Mouse (Mus musculus) spleen, postnatal 4 days (tissue): Measurements from ENCODE around the gene Neurl4.

Source experiments
- DNase-seq, 2 experiments: peaks; one replicate each; pipeline ENCODE4 v3.0.0; 2022; ENCODE audit warnings: low spot score in 2 of 2

Gene Neurl4

DNA sequence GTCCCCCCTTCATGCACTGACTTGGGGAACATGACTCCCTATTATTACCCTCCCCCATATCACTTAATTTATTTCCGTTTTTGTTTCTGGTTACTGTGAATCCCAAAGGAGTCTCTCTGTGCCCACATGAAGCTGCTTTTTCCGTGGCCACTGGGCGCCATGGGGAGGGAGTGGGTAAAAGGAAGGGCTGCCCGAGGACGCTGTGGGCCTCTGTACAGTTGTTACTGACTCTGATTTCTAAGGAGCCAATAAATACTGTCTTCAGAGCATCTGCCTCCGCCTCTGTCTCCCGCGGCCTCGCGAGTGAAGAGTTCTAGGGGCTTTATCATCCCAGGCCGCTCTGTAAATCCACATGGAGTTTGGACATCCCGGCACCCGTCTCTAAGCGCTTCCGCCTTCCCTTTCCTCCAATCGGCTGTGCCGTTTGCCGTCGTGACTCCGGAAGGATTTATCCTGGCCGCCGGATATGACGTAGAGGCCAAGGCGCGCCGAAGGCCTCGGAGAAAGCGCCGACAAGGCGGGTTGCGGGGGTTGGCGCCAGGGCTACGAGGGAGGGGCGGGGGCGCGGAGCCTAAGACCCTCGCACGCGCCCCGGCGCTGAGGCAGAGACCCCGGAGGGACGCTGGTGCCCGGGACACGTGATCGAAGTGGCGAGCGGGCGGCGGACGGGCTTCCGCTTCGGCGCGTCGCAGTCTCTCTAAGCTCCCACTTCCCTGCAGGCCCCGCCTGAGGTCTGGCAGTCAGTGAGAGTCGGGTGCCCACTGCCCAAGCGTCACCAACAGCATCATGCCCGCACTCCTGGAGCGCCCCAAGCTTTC lies 12.9 kb downstream of the Neurl4 start, which contains the start of gene Gps2:
Gps2 (plus strand) TSS at position 335 of the 818 bp plus-strand sequence.
- peak; percentile 90 to 94 for DNase-seq

DNA sequence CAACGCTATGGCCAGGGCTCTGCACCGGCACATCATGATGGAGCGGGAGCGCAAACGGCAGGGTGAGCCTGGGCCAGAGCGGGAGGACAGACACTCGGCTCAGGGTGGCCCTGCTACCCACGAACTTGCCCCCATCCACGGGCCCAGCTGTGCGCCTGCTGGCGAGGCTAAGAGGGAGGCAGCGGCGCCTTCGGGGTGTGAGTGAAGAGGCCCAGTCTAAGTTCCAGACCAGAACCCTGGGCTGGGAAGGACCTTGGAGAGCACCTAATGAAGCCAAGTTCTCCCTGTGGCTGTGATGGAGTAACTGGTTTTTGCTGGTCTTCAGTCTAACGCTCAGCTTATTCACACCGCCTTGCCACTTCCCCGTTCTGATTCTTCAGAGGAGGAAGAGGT lies 13.5 kb downstream of the Neurl4 start:
- DNase-seq = peak in 1 of 2 experiments; percentile 45

DNA sequence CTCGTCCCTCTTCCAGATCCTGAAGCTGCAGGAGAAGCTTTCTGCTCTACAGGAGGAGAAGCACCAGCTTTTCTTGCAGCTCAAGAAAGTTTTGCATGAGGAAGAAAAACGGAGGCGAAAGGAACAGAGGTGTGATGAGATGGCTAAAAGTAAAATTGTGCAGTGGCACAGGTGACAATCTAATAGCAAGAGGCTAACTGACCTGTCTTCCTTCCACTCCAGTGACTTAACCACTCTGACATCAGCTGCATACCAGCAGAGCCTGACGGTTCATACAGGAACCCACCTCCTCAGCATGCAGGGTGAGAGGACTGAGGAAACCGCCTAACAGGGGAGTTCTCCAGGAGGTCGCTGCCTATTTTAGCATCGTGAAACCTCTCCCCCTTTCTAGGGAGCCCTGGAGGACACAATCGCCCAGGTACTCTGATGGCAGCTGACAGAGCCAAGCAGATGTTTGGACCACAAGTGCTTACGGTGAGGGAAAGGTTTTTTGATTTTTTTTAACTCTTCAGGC lies 14.1 kb downstream of the Neurl4 start:
- DNase-seq = peak in 1 of 2 experiments; percentile 61

DNA sequence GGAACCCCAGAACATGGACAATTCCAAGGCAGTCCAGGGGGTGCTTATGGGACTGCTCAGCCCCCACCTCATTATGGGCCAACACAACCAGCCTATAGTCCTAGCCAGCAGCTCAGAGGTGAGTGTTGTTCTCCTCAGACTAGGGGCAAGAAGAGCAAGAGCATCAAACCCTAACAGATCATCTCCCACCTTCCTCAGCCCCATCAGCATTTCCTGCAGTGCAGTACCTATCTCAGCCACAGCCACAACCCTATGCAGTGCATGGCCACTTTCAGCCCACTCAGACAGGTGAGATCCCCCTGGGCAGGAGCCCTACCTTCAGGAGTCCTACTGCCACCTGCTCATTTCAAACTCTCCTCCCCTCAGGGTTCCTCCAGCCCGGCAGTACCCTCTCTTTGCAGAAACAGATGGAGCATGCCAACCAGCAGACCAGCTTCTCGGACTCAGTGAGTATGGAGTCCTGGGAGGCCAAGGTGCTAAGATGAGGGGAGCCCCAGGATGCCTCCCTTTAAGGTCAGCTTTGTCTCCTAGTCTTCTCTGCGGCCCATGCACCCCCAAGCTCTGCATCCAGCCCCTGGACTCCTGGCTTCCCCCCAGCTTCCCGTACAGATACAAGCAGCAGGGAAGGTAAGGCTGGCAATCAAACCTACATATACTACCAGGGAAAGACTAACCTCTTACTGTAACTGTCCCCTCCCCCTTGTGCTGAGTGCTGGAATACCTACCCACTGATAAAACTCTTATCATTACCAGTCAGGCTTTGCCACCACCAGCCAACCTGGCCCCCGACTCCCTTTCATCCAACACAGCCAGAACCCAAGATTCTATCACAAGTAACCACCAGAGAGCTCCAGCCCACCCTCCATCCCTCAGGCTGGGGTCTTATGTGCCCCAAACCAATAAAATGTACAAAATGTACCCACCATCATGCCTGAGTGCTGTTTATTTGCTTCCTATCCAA lies 15.1 kb downstream of the Neurl4 start:
- DNase-seq = peak; percentile 73 to 75

DNA sequence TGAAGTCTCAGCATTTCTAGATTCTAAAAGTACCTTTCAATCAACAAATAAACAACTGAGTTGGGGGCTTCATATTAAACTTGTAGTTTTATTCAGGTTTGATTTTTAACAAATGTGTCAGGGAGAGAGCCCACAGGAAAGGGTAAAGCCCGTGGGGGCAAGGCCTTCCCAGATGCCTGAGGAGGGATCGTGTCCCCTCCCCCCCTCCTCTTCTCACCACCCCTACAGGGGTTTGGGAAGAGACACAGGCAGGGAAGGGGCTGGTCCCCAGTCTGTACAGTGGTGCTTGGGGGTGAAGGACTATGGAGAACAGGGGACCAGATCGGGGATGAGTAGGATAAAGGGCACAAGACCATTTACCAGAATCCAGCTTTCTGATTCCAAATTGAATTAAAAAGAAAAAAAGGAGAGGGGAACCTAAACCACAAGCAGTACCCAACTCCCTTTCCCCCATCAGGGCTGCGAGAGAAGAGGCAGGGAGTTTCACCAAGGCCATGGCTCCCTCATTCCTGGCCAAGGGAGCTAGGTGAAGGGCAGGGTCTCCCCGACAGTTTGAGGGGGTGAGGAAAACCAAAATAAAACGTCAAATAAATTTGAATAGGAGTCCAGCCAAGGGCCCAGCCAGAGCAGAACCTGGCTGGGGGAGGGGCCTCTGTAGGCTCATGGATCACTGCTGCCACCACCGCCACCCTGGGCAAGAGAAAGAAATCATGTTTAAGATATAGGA lies 15.9 kb downstream of the Neurl4 start:
- peak; percentile 33 to 64 for DNase-seq

DNA sequence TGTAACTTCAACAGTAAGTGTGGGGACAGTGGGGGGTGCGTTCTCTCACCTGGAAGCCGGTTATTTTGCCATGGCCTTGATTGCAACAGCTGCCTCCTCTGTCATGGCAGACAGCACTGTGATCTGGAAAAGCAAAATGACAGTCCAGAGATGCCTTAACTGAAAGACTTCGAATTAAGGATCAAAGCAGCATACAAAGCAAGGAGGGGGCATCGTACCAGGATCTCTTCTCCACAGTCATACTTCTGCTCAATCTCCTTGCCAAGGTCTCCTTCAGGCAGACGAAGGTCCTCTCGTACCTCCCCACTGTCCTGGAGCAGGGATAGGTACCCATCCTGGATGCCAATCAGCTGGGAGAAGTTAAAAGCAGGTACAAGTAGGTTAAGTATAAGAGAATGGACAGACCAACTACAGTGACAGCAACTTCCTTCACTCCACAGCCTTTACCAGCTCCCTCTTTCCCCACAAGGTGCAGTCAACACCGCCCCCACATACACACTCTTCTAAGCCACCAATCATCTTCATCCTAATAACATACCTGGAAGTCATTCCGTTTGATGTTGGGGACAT lies 16.6 kb downstream of the Neurl4 start:
- peak in 1 of 2 experiments; percentile 53 for DNase-seq

DNA sequence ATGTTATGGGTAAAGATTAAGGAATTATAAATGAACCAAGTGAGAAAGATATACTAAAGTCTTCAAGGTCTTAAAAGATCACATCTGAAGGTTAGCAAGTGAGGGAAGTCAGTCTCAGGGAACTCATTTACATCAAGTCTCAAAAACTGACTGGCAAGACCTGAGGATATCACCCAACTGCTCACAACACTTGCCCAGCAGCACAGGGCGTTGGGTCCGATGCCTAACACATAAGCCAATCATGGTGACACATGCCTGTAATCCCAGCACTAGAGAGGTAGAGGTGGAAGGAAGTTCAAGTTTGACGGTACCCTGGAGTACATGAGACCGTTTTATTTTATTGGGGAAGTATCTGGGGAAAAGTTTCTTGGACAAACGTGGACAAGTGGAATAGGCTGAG lies 17.2 kb downstream of the Neurl4 start:
- DNase-seq = no peak

DNA sequence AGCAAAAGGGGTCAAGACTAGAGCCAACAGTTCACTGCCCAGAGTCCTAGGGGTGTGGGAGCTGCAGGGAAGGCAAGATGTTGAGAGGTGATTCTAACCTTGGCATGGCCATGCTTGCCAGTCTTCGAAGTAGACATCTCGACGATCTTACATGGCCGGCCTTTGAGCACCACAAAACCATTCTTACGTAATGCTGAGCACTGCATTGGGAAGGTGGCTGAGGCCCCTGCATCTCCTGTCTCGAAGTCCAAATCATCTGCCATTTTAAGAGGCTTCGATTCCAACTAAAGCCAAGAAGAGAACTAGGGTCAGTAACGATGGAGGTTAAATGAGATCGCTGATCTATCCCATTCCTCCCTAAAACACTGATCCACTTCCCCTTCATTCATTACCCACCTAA lies 18.2 kb downstream of the Neurl4 start:
- DNase-seq = peak in 1 of 2 experiments; percentile 18

DNA sequence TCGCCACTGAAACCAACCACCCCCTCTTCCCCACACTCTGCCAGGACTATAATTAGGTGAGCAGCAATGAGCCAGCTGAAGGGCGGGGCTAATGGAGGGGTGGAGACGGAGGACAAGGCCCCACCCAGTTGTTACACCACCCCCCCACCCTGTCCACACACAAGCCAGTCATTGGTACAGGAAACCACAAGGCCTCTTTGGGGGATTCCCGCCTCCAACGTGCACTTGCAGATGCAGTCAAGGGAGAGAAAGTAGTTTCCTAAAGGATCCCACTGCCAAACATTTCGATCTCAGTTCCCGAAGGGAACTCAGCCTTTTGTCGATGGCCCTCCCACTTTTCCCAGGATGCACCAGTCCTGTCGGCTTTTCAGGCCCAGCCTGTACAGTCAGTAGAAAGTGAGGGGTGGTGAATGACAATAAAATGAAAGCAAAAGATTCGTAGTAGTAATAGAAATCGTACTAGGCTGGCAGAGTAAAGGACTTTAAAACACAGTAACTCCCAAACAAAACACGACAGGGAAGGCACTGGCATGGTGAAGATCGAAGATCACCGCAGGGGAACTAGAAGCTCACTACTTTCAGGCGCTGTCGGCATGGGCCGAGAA lies 18.9 kb downstream of the Neurl4 start:
- peak; percentile 91 for DNase-seq

DNA sequence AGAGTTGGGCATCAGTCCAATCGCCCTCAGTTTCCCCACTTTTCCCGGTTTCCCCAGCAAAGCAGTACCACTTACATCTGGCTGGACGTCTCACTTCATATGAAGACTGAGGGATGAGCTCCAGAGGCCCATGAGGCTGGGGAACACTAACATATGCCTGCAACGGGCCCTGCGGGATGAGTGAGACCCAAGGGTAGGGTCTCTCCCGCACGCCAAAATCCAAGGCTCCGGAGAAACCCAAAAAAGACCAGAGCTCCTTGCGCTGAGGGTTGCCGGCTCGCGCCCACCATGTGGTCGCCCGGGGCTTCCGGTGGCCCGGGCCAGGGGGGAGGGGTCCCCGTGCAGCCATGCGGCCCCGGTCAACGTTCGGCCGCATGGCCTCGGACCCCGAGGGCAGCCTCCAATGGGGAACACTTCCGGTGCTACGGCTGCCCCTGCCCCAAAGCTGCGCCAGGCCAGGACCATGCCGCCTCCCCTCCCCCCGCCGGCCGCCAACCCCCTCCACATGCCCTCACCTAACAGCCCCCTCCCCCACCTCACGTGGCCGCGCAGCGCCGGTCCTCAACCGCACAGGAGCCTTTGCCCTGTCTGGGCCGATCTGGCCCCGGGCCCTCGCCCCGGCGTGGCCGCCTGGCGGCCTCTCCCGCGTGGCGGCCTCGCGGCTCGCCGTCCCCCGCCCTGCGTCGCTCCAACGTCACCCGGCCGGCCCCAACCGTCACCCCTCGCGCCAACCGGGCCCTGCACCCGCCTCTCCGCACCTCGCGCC lies 19.6 kb downstream of the Neurl4 start:
- DNase-seq = peak in 1 of 2 experiments; percentile 36

DNA sequence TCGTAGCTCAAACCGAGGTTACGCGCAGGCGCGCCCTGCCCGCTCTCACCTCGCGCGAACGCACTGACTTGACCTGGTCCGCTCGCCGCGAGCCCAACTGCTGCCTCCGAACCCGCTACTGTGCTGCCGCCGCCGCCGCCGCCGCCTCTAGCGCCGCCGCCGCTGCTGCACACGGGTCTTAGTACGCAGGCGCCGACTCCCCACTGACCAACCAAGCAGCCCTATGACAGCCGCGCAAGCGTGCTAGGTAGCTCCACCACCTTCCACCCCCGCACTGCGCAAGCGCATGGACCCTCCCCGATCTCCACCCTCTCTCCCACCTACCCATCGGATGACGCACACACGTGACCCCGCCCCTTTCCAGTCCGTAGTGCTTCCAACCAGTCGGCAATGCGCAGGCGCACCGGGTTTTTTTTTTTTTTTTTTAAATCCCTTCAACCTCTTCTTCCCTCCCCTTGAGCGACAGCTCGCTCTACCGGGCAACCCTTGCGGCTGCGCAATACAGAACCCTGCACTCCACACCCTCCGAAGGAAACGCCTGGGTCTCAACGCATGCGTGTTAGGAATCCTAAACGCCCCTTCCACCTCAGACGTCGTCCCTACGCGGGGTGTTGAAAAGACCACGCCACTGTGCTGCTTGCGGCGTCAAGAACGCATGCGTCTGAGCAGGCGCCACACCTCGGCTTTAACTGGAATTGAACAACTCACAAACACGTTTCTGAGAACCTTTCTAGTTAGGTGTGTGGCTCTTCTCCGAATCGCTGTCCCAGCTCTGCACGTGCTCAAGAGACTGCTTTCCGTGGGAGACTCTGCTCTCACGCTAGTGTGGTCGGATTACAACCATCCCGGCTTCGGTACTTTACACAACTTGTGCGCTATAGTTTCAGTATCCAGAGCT lies 20.5 kb downstream of the Neurl4 start, which contains the start of gene Eif5a:
Eif5a (minus strand) TSS at position 845 of the 898 bp plus-strand sequence.
- DNase-seq = peak; percentile 100

DNA sequence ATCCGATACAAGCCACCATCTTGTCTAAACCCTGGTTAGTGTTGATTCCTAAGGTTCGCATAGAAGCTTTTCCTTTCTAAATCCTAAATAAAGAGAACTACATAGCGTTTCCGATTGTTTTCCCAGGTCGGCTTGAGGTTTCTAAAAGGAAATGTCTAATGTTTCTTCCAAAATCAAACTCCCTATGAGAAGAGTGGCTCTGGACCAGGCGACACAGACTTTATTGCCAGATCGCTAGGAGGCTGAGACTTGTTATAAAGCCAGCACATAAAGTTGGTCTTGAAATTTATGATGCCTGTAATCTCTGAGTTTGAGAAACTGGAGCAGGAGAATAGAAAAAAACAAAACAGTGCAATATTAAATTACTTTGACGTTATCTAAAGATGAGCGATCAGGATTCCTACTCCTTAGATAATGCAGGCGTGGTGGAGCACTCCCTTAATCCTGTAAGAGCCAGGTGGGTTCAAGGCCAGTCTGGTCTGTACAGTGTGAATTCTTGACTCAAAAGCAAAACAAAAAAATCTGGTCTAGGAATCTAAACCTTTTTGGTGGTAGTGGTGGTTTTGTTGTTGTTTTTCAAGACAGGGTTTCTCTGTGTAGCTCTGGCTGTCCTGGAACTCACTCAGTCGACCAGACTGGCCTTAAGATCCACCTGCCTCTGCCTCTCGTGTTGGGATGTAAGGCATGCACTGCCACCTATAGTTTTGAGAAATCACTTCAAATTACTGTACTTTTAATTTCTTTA lies 21.3 kb downstream of the Neurl4 start:
- DNase-seq = peak in 1 of 2 experiments; percentile 14

DNA sequence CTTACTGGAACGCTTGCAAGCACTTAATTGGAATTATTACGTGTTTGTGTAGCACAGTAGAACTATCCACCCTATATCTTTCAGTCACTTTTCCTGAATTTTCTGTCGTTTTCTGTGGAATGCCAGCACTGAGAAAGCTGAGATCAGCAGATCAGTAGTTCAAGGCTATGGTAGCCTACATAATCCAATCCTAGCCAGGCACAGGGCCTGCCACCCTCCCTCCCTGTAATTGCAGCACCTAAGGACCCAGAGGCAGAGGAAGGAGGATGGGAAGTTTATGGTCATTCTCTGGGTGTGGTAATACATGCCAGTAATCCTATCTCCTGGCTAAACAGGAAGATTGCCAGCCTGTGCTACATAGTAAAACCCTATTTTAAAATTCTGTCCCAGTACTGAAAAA lies 21.9 kb downstream of the Neurl4 start:
- peak in 1 of 2 experiments; percentile 13 for DNase-seq

DNA sequence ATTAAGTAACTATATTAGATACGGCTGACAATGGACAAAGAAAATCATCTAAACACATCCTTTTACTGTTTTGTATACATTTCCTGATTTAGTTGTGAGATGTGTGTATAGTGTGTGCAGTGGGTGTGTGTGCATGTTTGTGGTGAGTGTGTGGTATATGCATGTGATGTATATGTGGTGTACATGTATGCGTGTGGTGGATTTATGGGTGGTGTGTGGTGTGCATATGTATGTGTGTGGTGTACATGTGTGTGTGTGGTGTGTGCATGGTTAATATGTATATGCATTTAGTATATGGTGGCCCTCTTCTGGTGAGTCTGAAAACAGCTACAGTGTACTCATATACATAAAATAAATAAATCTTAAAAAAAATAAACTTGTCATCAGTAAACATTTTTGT lies 26.6 kb downstream of the Neurl4 start:
- DNase-seq = no peak

DNA sequence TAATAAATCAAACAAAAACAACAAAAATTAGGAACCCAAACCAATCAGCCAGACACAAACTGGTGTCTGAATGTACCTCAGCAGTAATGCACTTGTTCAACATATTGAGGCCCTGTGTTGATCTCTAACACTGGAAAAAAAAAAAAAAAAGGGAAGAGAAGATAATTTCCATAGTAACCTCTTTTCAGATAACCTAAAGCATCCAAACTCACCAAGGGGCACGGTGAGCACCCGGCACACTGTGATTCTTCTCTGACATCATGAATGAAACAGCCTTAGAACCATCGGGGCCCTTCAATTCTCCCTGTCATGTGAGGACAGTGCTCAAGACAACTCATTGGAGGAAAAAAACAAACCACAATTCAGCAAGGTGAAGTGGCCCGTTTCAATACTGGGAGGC lies 28.8 kb downstream of the Neurl4 start:
- DNase-seq = no peak

DNA sequence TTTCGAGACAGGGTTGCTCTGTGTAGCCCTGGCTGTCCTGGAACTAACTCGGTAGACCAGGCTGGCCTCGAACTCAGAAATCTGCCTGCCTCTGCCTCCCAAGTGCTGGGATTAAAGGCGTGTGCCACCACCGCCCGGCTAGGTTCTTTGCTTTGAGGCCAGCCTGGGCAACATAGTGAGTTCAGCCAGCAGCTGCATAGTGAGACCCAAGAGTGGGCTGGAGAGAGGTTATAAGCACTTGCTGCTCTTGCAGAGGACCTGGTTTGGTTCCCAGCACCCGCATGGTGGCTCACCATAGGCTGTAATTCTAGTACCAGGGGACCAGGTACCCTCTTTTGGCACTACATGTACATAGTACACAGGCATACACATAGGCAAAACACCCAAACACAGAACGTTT lies 29.3 kb downstream of the Neurl4 start:
- DNase-seq = peak in 1 of 2 experiments; percentile 59

DNA sequence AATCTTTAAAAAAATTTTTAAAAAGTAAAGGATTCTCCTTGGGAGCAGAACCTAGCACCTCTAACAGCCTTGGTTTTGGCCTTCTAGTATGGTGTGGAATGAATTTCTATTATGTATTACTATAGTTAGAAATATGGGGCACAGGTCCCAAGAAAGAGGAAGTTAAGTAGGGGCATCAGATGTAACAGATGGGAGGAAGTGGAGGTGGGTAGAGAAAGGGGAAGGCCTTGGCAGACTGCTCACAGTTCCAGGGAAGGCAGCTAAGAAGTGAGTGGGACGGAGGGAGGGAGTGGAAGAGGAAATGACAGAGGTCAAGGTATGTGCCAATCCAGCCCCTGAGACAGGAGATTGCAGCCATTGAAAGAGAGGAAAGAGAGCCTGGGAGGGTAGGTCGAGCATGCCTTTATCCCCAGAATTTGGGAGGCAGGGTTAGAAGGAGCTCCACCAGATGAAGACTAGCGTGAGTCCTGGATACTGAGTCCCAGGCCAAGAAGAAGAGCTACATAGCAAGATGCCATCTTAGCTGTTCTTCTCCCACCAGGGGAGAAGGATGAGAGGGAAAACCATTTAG lies 30.2 kb downstream of the Neurl4 start:
- DNase-seq = peak; percentile 28 to 64

DNA sequence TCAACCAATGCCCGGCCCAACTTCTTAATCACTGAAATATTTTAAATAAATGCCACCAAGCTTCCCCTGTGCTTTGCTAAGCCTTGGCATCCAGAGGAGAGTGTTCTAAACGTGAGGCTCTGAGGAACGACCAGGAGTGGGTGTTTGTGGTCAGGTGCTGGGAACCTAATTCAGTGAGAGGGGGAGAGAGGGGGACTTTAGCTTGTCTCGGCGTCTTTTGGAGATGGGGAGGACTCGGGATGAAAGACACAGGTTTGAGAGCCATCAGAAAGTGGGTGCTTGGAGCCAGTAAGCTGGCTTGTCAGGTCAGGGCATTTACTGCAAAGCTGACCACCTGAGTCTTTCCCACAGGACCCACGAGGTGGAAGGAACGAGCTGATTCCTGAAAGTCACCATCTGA lies 30.9 kb downstream of the Neurl4 start:
- peak in 1 of 2 experiments; percentile 54 for DNase-seq
